Mouse (Mus musculus): Measurements from ENCODE around the gene Slc16a3. TPM values are rescaled to one million over a fixed set of nuclear protein-coding genes. Genes with fewer than 3 reads are reported as not detected.

Slc16a3 gene
- total and polyA plus RNA-seq, 2 experiments from 2014 or later, result 3.6 to 9.0 TPM

DNA sequence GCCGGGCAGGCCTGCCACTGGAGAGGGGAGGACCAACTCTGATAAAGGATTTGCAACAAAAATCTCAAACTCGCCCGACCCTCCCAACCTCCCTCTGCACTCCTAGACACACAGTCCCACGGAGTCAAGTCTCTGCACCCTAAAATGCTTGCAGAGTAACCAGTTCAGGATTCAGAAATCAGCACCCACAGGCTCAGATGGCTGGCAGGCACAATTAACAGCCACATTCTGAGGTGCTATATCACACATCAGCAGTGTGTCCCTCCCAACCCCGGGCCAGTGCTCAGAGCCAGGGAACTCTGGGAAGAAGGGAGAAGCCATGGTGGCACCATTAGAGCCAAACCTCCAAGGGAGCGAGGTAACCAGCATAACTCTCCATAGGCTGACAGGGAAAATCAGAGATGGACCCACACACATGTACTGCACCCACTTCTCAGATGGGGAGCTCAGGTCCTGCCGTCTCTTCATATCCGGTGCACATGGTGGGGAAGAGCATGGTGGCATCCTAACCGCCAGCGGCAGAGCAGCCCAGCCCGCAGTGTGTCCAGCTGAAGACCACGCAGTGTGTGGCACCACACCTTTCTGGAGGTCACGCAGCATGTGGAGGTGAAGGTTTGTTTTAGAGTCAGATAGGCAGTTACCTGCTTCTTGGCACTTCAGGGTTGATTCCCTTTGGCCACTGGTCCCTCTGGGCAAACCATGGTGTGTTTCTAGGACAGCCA, 13.9 kb downstream of the Slc16a3 start:
- H3K4me1 ChIP-seq (ENCODE audit: insufficient read depth), result no peaks in the 10 kb centered on the region
- no peak for ATAC-seq
- WGBS, result 92% methylated on average over 13 of the region's 13 CpGs
- no peak overlapping the region for H3K4me2 ChIP-seq (ENCODE audit: low read depth)
- DNase-seq, result no peak
- no peaks in the 10 kb centered on the region for H3K9me3 ChIP-seq (ENCODE audit: low read length)
- no peak overlapping the region for H3K4me3 ChIP-seq (ENCODE audit: low read depth, low read length)
- TF ChIP-seq CTCF (IDR thresholded peaks at IDR 0.05; ENCODE audit: low read depth), result no peak
- peaks cover 58% of the 10 kb centered on the region for H3K36me3 ChIP-seq (ENCODE audit: insufficient read depth)
- H3K27ac ChIP-seq (ENCODE audit: low read depth, low read length), result no peak overlapping the region
- no peak overlapping the region for H3K9ac ChIP-seq
- no peaks in the 10 kb centered on the region for H3K27me3 ChIP-seq (ENCODE audit: insufficient read depth, low read length)

DNA sequence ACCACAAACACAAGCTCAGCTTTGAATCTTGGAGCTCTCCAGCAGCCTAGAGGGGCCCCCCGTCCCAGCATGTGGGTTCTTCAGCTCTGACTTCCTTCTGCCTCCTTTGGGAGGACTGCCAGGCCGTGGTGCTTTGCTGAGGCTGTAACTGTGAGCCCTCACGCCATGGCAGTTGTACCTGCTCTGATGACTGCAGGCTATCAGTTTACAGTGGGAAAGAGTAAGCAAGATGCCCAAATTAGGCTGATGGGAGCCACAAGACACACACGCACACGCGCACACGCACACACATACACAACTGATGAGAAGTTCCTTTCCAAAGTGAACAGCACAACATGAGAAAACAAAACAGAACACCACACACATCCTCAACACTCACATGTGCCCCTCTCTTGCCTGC, 14.6 kb downstream of the Slc16a3 start:
- H3K4me1 ChIP-seq (ENCODE audit: insufficient read depth), result no peaks in the 10 kb centered on the region
- H3K27ac ChIP-seq (ENCODE audit: low read depth, low read length), result no peak overlapping the region
- no peaks in the 10 kb centered on the region for H3K9me3 ChIP-seq (ENCODE audit: low read length)
- 87% methylated on average over 7 of the region's 7 CpGs for WGBS
- peaks cover 58% of the 10 kb centered on the region for H3K36me3 ChIP-seq (ENCODE audit: insufficient read depth)
- no peak overlapping the region for H3K4me2 ChIP-seq (ENCODE audit: low read depth)
- no peak for ATAC-seq
- no peak overlapping the region for H3K9ac ChIP-seq
- no peaks in the 10 kb centered on the region for H3K27me3 ChIP-seq (ENCODE audit: insufficient read depth, low read length)
- no peak for DNase-seq
- H3K4me3 ChIP-seq (ENCODE audit: low read depth, low read length), result no peak overlapping the region
- TF ChIP-seq CTCF (IDR thresholded peaks at IDR 0.05; ENCODE audit: low read depth), result no peak

DNA sequence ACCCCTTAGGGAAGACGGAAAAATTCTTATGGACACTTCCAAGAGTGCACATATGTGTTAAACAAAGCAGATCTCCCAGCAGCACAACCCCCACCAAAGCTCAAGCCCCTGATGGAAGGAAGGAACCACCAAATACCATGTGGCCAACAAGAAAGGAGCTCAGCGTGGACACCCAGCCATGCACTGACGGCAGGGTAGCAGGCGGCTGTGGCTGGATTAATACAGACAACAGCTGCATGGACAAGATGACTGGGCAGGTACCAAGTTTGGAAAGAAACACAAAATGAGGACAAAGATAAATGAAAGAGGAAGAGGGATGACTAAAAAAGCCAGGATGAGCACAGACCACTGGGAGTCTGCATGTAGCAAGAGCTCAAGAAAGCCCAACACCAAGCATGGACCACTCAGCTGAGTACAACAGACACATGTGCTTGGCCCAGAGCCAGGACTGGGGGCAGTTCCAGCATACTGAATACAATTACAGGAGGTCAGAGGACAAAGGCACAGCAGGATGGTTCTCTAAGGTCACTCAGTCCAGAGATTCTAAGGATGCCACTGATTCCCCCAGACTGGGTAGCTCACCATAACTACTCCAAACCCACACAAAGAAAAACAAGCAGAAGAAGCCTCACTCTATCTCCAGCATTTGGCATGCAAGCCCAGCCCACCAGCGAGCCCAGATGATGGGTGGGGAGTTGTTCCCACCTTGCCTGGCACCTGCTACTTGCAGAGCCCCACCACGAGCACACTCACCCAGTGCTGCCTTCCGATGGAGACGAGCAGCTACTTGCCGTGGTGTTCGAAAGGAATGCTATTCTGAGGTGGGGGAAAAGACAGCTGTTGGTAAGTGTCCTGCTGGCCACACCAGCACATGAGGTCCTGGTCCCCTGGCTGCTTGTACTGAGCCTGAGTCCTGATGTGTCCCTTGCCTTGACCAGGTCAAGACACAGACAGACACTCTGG, 16.2 kb downstream of the Slc16a3 start:
- Histone ChIP-seq H3K9ac (no peak overlapping the region), H3K27me3 (ENCODE audit: insufficient read depth, low read length) (no peaks in the 10 kb centered on the region), H3K9me3 (ENCODE audit: low read length) (no peaks in the 10 kb centered on the region), H3K4me3 (ENCODE audit: low read depth, low read length) (no peak overlapping the region), H3K36me3 (ENCODE audit: insufficient read depth) (peaks cover 74% of the 10 kb centered on the region), H3K27ac (ENCODE audit: low read depth, low read length) (no peak overlapping the region), H3K4me2 (ENCODE audit: low read depth) (no peak overlapping the region), H3K4me1 (ENCODE audit: insufficient read depth) (no peaks in the 10 kb centered on the region)
- ATAC-seq, result no peak
- TF ChIP-seq CTCF (IDR thresholded peaks at IDR 0.05; ENCODE audit: low read depth), result no peak
- 80% methylated on average over 10 of the region's 10 CpGs for WGBS
- no peak for DNase-seq

DNA sequence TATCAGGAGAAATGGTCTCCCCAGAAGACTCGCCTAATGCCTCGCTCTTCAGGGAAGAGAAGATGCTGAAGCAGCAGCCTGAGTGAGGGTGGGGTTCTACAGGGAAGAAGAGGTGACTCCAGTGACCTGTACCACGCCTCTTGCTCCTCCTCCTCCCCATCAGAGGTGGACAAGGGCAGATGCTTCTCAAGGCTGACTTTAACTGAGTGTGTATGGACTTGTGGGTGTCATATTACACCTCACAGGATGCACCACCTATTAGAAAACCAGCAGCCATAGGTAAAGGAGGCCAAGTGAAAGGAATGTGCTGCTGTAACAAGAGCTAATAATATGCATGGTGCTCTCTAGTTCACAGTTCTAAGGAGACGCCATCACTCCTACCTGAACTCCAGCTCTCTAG, 17.3 kb downstream of the Slc16a3 start:
- no peak overlapping the region for H3K9ac ChIP-seq
- H3K36me3 ChIP-seq (ENCODE audit: insufficient read depth), result peaks cover 85% of the 10 kb centered on the region
- WGBS, result 89% methylated on average over 4 of the region's 4 CpGs
- ATAC-seq (no peak), DNase-seq (no peak)
- no peak overlapping the region for H3K4me3 ChIP-seq (ENCODE audit: low read depth, low read length)
- no peaks in the 10 kb centered on the region for H3K4me1 ChIP-seq (ENCODE audit: insufficient read depth)
- no peaks in the 10 kb centered on the region for H3K27me3 ChIP-seq (ENCODE audit: insufficient read depth, low read length)
- no peaks in the 10 kb centered on the region for H3K9me3 ChIP-seq (ENCODE audit: low read length)
- no peak overlapping the region for H3K27ac ChIP-seq (ENCODE audit: low read depth, low read length)
- no peak for TF ChIP-seq CTCF (IDR thresholded peaks at IDR 0.05; ENCODE audit: low read depth)
- no peak overlapping the region for H3K4me2 ChIP-seq (ENCODE audit: low read depth)

DNA sequence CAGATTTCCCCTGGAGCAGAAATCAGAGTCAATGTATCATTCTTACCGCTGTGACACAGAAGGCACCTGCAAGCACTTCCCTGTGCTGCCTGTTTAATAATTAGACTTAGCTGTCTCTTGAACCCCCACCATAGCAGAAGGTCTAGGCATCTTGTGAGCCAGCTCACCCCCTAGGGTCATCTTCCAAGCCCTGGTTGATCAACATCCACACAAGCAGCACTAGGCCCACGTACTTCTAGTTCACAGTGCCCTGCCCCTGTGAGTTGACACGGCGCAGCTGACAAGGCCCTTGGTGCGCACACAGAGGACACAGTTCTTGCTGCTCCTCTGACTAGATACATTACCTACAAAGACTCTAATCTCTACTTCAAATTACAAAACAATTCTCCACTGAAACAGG, 21.5 kb downstream of the Slc16a3 start:
- 94% methylated on average over 5 of the region's 5 CpGs for WGBS
- no peak for ATAC-seq
- no peak for DNase-seq

DNA sequence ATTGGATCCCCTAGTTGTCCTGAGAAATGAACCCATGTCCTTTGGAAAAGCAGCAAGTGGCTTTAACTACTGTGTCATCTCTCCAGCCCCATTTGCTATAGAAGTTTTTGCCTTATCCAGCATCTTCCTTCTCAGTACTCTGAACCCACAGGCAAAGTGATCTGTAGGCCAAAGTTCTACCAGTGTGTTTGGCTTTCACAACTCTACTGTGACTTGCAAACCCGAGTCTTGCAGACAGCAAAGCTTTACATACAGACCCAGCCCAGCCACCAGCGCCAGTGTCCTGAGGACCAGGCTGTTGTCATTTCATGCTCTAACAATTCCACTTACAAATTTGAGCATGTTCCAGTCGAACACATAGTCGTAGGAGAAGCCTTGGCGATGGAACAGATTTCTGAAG, 23.0 kb downstream of the Slc16a3 start:
- H3K36me3 ChIP-seq (ENCODE audit: insufficient read depth), result peaks cover 90% of the 10 kb centered on the region
- ATAC-seq (no peak), DNase-seq (no peak)
- H3K4me3 ChIP-seq (ENCODE audit: low read depth, low read length), result no peak overlapping the region
- H3K9me3 ChIP-seq (ENCODE audit: low read length), result no peaks in the 10 kb centered on the region
- H3K4me2 ChIP-seq (ENCODE audit: low read depth), result no peak overlapping the region
- 91% methylated on average over 5 of the region's 5 CpGs for WGBS
- no peak overlapping the region for H3K27ac ChIP-seq (ENCODE audit: low read depth, low read length)
- no peaks in the 10 kb centered on the region for H3K27me3 ChIP-seq (ENCODE audit: insufficient read depth, low read length)
- no peak for TF ChIP-seq CTCF (IDR thresholded peaks at IDR 0.05; ENCODE audit: low read depth)
- no peaks in the 10 kb centered on the region for H3K4me1 ChIP-seq (ENCODE audit: insufficient read depth)
- H3K9ac ChIP-seq, result no peak overlapping the region

More for the DNA sequence above, 21.5 kb downstream of the Slc16a3 start:
- Histone ChIP-seq H3K9me3 (ENCODE audit: low read length) (no peaks in the 10 kb centered on the region), H3K4me2 (ENCODE audit: low read depth) (no peak overlapping the region), H3K4me1 (ENCODE audit: insufficient read depth) (no peaks in the 10 kb centered on the region), H3K27ac (ENCODE audit: low read depth, low read length) (no peak overlapping the region), H3K27me3 (ENCODE audit: insufficient read depth, low read length) (no peaks in the 10 kb centered on the region), H3K36me3 (ENCODE audit: insufficient read depth) (peaks cover 93% of the 10 kb centered on the region), H3K4me3 (ENCODE audit: low read depth, low read length) (no peak overlapping the region), H3K9ac (no peak overlapping the region)
- TF ChIP-seq CTCF (IDR thresholded peaks at IDR 0.05; ENCODE audit: low read depth), result no peak

DNA sequence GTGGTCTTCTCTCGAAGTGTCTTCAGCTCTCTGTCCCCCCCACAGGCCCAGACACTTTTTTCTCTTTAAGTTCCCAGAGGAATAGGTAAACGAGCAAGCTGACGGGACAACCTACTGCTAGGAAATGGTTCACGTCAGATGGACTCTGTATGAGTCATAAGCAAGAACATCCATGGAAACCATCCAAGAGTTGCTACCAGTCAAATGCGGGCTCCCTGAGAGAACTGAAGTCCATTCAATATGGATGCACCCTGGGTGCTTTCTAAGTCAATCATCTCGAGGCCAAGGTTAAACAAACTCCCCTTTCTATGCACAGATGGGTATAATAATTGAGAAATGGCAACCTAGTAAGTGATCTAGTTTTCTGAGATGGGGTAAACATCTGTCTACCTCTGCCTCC, 25.0 kb downstream of the Slc16a3 start:
- Histone ChIP-seq H3K27me3 (ENCODE audit: insufficient read depth, low read length) (no peaks in the 10 kb centered on the region), H3K9ac (no peak overlapping the region), H3K36me3 (ENCODE audit: insufficient read depth) (peaks cover 86% of the 10 kb centered on the region), H3K4me1 (ENCODE audit: insufficient read depth) (no peaks in the 10 kb centered on the region), H3K4me2 (ENCODE audit: low read depth) (no peak overlapping the region), H3K9me3 (ENCODE audit: low read length) (no peaks in the 10 kb centered on the region), H3K4me3 (ENCODE audit: low read depth, low read length) (no peak overlapping the region), H3K27ac (ENCODE audit: low read depth, low read length) (no peak overlapping the region)
- 80% methylated on average over 6 of the region's 6 CpGs for WGBS
- TF ChIP-seq CTCF (IDR thresholded peaks at IDR 0.05; ENCODE audit: low read depth), result no peak
- no peak for DNase-seq
- no peak for ATAC-seq
